Mouse (Mus musculus) limb, embryonic 14.5 days (tissue): ENCODE measurements at regions not wholly inside any gene's neighbourhood (a gene's known extent, or its start where the extent isn't known, plus 50 kb on each side); places are given as distances from the start of the nearest gene placed in this dataset.
A peak's percentile ranks its signal among the peaks of the same experiment; 100 is the strongest.

ENCODE experiments used
- ATAC-seq: fragments of 200-750 bp; cut with Nextera tagmentation; 2 replicates; pipeline ENCODE4 v1.8.0; 2017; ENCODE audit warnings: low read depth, moderate number of reproducible peaks, moderate TSS enrichment; ENCODE audit not compliant: low FRiP score
- DNase-seq: peaks from one replicate; pipeline ENCODE4 v3.0.0-alpha.2; 2015; ENCODE audit warnings: low spot score
- H3K27ac ChIP-seq: fragments of 300-500 bp; sonication (generic); replicated peaks from 2 replicates; pipeline ENCODE4 v1.5.1; 2014; ENCODE audit warnings: low read depth, mild to moderate bottlenecking, low read length, moderate library complexity, mixed read lengths
- H3K27me3 ChIP-seq: fragments of 300-500 bp; sonication (generic); 2 replicates; pipeline ENCODE4 v1.6.1; 2014; ENCODE audit warnings: low read length, mixed read lengths; ENCODE audit not compliant: control insufficient read depth, insufficient read depth
- H3K36me3 ChIP-seq: fragments of 300-500 bp; sonication (generic); 2 replicates; pipeline ENCODE4 v1.6.1; 2014; ENCODE audit warnings: mild to moderate bottlenecking, low read length, moderate library complexity, mixed read lengths; ENCODE audit not compliant: control insufficient read depth, insufficient read depth
- H3K4me1 ChIP-seq: fragments of 300-500 bp; sonication (generic); 2 replicates; pipeline ENCODE4 v1.6.1; 2014; ENCODE audit warnings: antibody characterized with exemption, low read length, mixed read lengths; ENCODE audit not compliant: control insufficient read depth, insufficient read depth
- H3K4me2 ChIP-seq: fragments of 300-500 bp; sonication (generic); replicated peaks from 2 replicates; pipeline ENCODE4 v1.6.1; 2014; ENCODE audit warnings: low read depth, mild to moderate bottlenecking, low read length, moderate library complexity; ENCODE audit not compliant: severe bottlenecking
- H3K4me3 ChIP-seq: fragments of 300-500 bp; sonication (generic); replicated peaks from 2 replicates; pipeline ENCODE4 v1.5.1; 2014; ENCODE audit warnings: low read length
- H3K9ac ChIP-seq: fragments of 300-500 bp; sonication (generic); 2 replicates; pipeline ENCODE4 v1.6.1; 2014; ENCODE audit warnings: mild to moderate bottlenecking, low read depth, low read length, moderate library complexity; ENCODE audit not compliant: severe bottlenecking
- H3K9me3 ChIP-seq: fragments of 300-500 bp; sonication (generic); 2 replicates; pipeline ENCODE4 v1.6.1; 2016; ENCODE audit warnings: low read length; ENCODE audit not compliant: control insufficient read depth
- POLR2A ChIP-seq: fragments of 200-500 bp; IDR thresholded peaks from 2 replicates; pipeline ENCODE4 v1.8.0; 2012; ENCODE audit warnings: inconsistent platforms, mild to moderate bottlenecking, moderate library complexity, borderline replicate concordance; ENCODE audit not compliant: insufficient read depth, insufficient read length; ENCODE audit errors: extremely low read depth
- WGBS: fragments of 180-500 bp; shearing (Covaris S2); extraction: QIAGEN DNeasy Blood & Tissue Kit; methylation state at CpG from one replicate; pipeline ENCODE4 v1.1.7; 2014; 5-methylcytosine and 5-hydroxymethylcytosine counted together

DNA sequence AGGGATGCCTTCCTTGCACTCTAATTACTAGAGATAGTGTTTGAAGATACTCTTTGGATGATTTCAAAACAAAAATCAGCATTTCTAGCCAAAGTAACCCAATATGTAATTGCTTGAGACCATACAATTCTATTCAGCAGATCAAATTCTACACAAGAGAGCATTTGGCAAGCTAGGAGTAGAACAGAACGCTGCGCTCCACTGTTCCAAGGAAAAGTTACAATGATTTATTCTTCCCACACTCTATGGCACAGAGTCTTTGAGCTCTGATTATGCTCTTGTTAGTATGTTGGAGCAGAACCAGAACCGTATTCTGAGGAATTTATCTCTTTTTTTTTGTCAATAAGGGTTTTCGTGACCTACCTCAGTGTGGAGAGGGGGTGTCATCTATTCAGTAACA, 130.2 kb upstream of the Itga1 start:
- Histone ChIP-seq H3K4me1 (no peaks in the 10 kb centered on the region), H3K4me2 (no peak overlapping the region), H3K9me3 (no peaks in the 10 kb centered on the region), H3K4me3 (no peak overlapping the region), H3K27ac (no peak overlapping the region), H3K27me3 (no peaks in the 10 kb centered on the region), H3K36me3 (no peaks in the 10 kb centered on the region), H3K9ac (no peak overlapping the region)
- DNase-seq (no peak), ATAC-seq (no peak)
- no peak for TF ChIP-seq POLR2A
- WGBS, result 86% methylated on average over 4 of the region's 4 CpGs

DNA sequence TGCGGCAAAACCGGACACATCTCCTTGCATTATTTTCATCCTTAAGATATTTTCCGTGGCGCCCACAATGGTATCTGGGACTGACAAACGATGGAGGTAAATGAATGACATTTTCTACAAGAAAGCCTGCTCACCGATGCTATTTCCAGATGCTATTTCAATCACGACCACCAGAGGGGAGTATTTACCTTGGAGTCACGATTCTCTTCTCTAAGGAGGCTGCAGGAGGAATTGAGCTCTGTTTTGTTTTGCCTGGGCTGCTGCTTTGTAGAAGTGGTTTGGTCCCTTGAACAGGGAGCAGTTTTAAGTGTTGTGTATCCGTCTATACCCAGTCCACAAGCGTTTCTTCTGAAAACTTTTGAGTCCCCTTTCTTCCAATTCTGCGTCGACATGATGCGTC, 128.7 kb upstream of the Itga1 start:
- Histone ChIP-seq H3K27ac (no peak overlapping the region), H3K36me3 (no peaks in the 10 kb centered on the region), H3K9me3 (no peaks in the 10 kb centered on the region), H3K4me2 (no peak overlapping the region), H3K9ac (no peak overlapping the region), H3K4me3 (no peak overlapping the region), H3K4me1 (no peaks in the 10 kb centered on the region), H3K27me3 (no peaks in the 10 kb centered on the region)
- TF ChIP-seq POLR2A, result no peak
- DNase-seq (peak; percentile 71), ATAC-seq (peak; percentile 44; the same call in 1 of the 2 replicates)
- 27% methylated on average over 13 of the region's 13 CpGs for WGBS

GRCm38 (mm10) chr13:115226824-115227223, 125.1 kb upstream of the Itga1 start:
- ATAC-seq (no peak), DNase-seq (no peak)
- WGBS, result 69% methylated on average over 6 of the region's 6 CpGs

GRCm38 (mm10) chr13:115219701-115220100, 117.9 kb upstream of the Itga1 start:
- H3K27me3 ChIP-seq, result no peaks in the 10 kb centered on the region
- no peaks in the 10 kb centered on the region for H3K4me1 ChIP-seq
- H3K4me3 ChIP-seq, result no peak overlapping the region
- H3K36me3 ChIP-seq, result no peaks in the 10 kb centered on the region
- 63% methylated on average over 2 of the region's 2 CpGs for WGBS
- TF ChIP-seq POLR2A, result no peak
- ATAC-seq (no peak), DNase-seq (no peak)
- H3K27ac ChIP-seq, result no peak overlapping the region
- H3K9me3 ChIP-seq, result no peaks in the 10 kb centered on the region
- no peak overlapping the region for H3K9ac ChIP-seq
- no peak overlapping the region for H3K4me2 ChIP-seq

More at GRCm38 (mm10) chr13:115226824-115227223, 125.1 kb upstream of the Itga1 start:
- no peaks in the 10 kb centered on the region for H3K9me3 ChIP-seq
- no peak overlapping the region for H3K9ac ChIP-seq
- no peak overlapping the region for H3K4me2 ChIP-seq
- H3K4me1 ChIP-seq, result no peaks in the 10 kb centered on the region
- no peak for TF ChIP-seq POLR2A
- no peaks in the 10 kb centered on the region for H3K36me3 ChIP-seq
- no peak overlapping the region for H3K4me3 ChIP-seq
- H3K27me3 ChIP-seq, result no peaks in the 10 kb centered on the region
- H3K27ac ChIP-seq, result no peak overlapping the region

DNA sequence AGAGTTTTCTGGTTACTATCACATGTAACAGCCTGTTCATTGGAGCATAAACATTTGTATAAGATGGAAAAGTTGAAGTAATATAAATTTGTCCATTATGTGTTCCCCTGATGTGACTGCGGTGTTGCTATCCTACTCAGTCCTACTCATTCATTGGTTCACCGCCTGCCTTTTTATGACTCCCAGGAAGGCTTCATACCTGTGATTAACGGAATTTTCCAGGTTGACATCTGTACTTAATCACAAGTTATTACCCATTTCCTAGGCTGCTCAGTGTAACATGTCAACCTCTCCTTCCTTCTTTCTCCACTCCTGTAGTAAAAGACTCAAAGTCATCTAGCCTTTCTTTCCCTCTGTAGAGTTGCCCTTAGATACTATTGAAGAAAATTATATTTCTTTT, 109.5 kb upstream of the Itga1 start:
- 22% methylated on average over 3 of the region's 3 CpGs for WGBS

More for the DNA sequence above, 109.5 kb upstream of the Itga1 start:
- Histone ChIP-seq H3K27me3 (no peaks in the 10 kb centered on the region), H3K4me1 (0 out of 2 replicates have a peak, but pooled peaks cover 2% of the 10 kb centered on the region), H3K27ac (no peak overlapping the region), H3K9me3 (no peaks in the 10 kb centered on the region), H3K36me3 (no peaks in the 10 kb centered on the region), H3K9ac (no peak overlapping the region), H3K4me3 (no peak overlapping the region), H3K4me2 (no peak overlapping the region)
- TF ChIP-seq POLR2A, result no peak
- ATAC-seq (peak; percentile 71; the same call in 1 of the 2 replicates), DNase-seq (no peak)
